Mouse (Mus musculus): ENCODE measurements at regions not wholly inside any gene's neighbourhood (a gene's known extent, or its start where the extent isn't known, plus 50 kb on each side); places are given as distances from the start of the nearest gene placed in this dataset.
"Not testable (repeated sequence)": the region's sequence is repeated elsewhere in the genome, so short reads cannot be mapped to it uniquely, and the experiment has no call there.

GRCm38 (mm10) chr17:59179018-59179417 lies 165.8 kb upstream of the Nudt12 start:
- Histone ChIP-seq H3K36me3 (no peaks in the 10 kb centered on the region), H3K9me3 (no peaks in the 10 kb centered on the region), H3K4me1 (replicated peaks) (no peaks in the 10 kb centered on the region), H3K27me3 (ENCODE audit: insufficient read depth, poor library complexity, severe bottlenecking) (no peaks in the 10 kb centered on the region), H3K27ac (no peak overlapping the region), H3K4me3 (no peak overlapping the region)
- DNase-seq (ENCODE audit: low spot score) = no peak
- WGBS = 87% methylated on average over 2 of the region's 2 CpGs

DNA sequence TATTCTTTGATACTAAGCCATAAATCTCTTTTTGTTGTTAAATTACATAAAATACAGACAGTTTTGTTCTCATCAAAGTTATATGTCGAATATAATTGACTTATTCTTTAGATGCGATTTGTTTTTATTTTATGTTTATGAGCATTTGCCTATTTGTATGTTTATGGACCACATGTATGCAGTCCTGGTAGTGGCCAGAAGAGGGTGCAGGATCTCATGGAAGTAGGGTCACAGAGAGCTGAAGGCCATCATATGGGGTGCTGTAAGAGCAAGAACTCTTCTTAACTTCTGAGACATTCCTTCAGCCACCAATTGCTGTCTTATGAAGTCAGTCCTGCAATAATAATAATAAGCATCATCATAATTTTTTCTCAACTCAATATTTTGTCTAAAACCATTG lies 143.2 kb upstream of the Nudt12 start:
- no peaks in the 10 kb centered on the region for H3K4me1 ChIP-seq (replicated peaks)
- WGBS = 80% methylated on average over 2 of the region's 2 CpGs
- H3K27ac ChIP-seq = no peak overlapping the region
- H3K9me3 ChIP-seq = no peaks in the 10 kb centered on the region
- DNase-seq (ENCODE audit: low spot score) = no peak
- no peak overlapping the region for H3K4me3 ChIP-seq
- no peaks in the 10 kb centered on the region for H3K36me3 ChIP-seq
- H3K27me3 ChIP-seq (ENCODE audit: insufficient read depth, poor library complexity, severe bottlenecking) = no peaks in the 10 kb centered on the region

- Histone ChIP-seq H3K9me3 (no peaks in the 10 kb centered on the region), H3K4me3 (no peak overlapping the region), H3K27ac (no peak overlapping the region), H3K27me3 (ENCODE audit: insufficient read depth, poor library complexity, severe bottlenecking) (no peaks in the 10 kb centered on the region), H3K36me3 (no peaks in the 10 kb centered on the region), H3K4me1 (replicated peaks) (peaks cover 13% of the 10 kb centered on the region)
- DNase-seq (ENCODE audit: low spot score) = no peak
- WGBS = 43% methylated on average over 1 of the region's 1 CpGs
Observed at GRCm38 (mm10) chr17:59143760-59144157, 130.6 kb upstream of the Nudt12 start.

DNA sequence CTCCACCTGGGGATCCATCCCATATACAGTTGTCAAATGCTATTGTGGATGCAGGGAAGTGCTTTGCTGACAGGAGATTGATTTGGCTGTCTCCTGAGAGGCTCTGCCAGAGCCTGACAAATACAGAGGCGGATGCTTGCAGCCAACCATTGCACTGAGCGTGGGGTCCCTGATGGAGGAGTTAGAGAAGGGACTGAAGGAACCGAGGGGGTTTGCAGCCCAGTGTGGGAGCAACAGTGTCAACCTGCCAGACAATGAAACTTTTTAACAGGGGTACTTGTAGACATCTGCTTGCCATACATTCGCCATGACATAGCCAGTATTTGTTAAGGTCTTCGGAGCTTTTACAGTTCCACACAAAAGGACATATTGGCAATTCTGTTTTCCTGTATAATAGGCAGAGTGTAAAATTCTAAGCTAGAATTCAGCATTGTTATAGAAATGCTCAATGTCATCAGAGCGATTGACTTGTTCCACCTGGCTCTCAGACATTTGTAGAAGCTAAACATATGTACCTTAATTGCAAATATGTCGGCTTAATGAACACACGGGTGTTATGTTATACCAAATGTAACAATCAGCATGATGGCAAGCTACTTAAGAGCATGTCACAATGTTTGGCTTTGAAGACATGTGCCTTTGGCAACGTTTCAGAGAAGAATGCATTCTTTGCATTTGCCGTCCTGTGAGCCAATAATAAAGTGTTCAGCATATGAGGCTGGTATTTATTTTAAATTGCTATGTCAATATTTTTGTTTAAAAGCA lies 130.0 kb upstream of the Nudt12 start:
- Histone ChIP-seq H3K27ac (no peak overlapping the region), H3K36me3 (no peaks in the 10 kb centered on the region), H3K4me1 (replicated peaks) (peaks cover 7% of the 10 kb centered on the region), H3K27me3 (ENCODE audit: insufficient read depth, poor library complexity, severe bottlenecking) (no peaks in the 10 kb centered on the region), H3K4me3 (no peak overlapping the region), H3K9me3 (no peaks in the 10 kb centered on the region)
- WGBS = 76% methylated on average over 10 of the region's 10 CpGs
- no peak for DNase-seq (ENCODE audit: low spot score)

DNA sequence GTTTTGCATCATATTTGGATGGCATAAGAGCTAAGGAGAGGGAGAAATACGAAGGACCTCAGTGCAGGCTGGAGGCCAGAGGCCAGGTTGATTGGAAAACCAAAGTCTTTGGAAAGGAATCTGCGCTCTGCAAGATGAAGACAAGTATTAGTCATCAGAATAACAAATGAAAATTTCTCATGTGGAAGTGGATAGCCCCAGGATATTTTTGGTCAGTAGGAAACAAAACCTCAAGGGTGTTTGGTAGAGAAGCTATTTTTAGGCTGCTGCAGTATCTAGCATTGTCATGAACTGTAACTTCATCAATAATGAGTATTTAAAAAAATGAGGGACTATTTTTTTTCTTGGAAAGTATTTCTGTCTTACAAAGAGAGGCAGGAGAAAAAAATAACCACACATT lies 125.6 kb upstream of the Nudt12 start:
- Histone ChIP-seq H3K36me3 (no peaks in the 10 kb centered on the region), H3K4me1 (replicated peaks) (no peaks in the 10 kb centered on the region), H3K27me3 (ENCODE audit: insufficient read depth, poor library complexity, severe bottlenecking) (no peaks in the 10 kb centered on the region), H3K4me3 (no peak overlapping the region), H3K27ac (no peak overlapping the region), H3K9me3 (no peaks in the 10 kb centered on the region)
- no peak for DNase-seq (ENCODE audit: low spot score)
- 82% methylated on average over 2 of the region's 2 CpGs for WGBS

DNA sequence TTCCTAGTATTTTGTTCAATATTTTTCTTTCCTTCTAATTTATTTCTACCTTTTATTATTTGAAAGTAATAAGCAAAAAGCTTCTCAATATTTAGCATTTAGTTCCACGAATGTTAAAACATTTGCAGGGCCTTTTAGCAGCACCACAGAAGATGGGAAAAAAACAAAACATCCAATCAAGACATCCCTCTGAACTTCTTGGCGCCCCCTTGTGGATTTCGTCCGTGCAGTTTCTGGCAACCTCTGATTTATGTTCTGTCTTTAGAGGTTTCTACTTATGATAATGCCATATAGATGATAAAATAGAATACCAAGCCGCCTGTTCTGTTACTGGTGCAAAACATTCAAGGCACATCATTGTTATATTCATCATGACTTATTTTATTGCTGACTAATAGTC lies 86.2 kb upstream of the Nudt12 start:
- H3K27me3 ChIP-seq (ENCODE audit: insufficient read depth, poor library complexity, severe bottlenecking) = no peaks in the 10 kb centered on the region
- WGBS = 10% methylated on average over 5 of the region's 5 CpGs
- no peaks in the 10 kb centered on the region for H3K36me3 ChIP-seq
- no peak overlapping the region for H3K27ac ChIP-seq
- H3K4me3 ChIP-seq = no peak overlapping the region
- peak; percentile 41 for DNase-seq (ENCODE audit: low spot score)
- no peaks in the 10 kb centered on the region for H3K4me1 ChIP-seq (replicated peaks)
- no peaks in the 10 kb centered on the region for H3K9me3 ChIP-seq

DNA sequence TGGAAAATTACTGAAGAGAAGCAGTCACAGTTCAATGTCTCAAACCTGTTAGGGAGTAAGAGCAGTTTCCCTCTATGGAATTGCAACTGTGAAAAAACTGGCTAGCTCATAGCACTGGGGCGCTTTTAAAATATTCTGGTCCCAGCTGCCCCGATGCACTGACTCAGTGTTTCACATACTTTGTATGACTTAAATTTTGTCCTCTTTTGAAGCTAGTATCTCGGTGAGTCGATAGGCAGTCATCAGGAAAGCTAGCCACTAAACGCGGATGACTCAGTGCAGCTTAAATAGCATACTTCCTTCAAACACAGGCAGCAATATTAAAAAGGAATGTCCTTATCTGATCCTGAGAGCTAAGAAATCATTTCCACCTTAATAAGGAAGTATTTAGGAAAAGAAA lies 63.7 kb upstream of the Nudt12 start:
- H3K27me3 ChIP-seq (ENCODE audit: insufficient read depth, poor library complexity, severe bottlenecking); H3K9me3 ChIP-seq; H3K4me3 ChIP-seq; H3K27ac ChIP-seq; H3K36me3 ChIP-seq; H3K4me1 ChIP-seq (replicated peaks); DNase-seq (ENCODE audit: low spot score): not testable (repeated sequence)
- WGBS = 93% methylated on average over 4 of the region's 6 CpGs

DNA sequence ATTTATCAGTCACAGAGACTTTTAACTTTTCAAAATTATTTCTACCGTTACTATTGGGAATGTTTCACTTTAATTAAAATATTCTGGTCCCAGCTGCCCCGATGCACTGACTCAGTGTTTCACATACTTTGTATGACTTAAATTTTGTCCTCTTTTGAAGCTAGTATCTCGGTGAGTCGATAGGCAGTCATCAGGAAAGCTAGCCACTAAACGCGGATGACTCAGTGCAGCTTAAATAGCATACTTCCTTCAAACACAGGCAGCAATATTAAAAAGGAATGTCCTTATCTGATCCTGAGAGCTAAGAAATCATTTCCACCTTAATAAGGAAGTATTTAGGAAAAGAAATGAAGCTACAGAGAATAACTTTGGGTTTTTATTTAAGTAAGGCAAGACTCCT lies 63.2 kb upstream of the Nudt12 start:
- not testable (repeated sequence) for H3K9me3 ChIP-seq; DNase-seq (ENCODE audit: low spot score); H3K27me3 ChIP-seq (ENCODE audit: insufficient read depth, poor library complexity, severe bottlenecking); H3K27ac ChIP-seq; H3K36me3 ChIP-seq; H3K4me3 ChIP-seq; H3K4me1 ChIP-seq (replicated peaks)
- WGBS = 90% methylated on average over 4 of the region's 6 CpGs
